Mouse (Mus musculus): ENCODE measurements around the gene Rps17. TPM values are rescaled to one million over a fixed set of nuclear protein-coding genes. Genes with fewer than 3 reads are reported as not detected.

Gene Rps17
- 697 and 742 TPM in 2 replicates for polyA plus RNA-seq (2012; rRNA removed)

DNA sequence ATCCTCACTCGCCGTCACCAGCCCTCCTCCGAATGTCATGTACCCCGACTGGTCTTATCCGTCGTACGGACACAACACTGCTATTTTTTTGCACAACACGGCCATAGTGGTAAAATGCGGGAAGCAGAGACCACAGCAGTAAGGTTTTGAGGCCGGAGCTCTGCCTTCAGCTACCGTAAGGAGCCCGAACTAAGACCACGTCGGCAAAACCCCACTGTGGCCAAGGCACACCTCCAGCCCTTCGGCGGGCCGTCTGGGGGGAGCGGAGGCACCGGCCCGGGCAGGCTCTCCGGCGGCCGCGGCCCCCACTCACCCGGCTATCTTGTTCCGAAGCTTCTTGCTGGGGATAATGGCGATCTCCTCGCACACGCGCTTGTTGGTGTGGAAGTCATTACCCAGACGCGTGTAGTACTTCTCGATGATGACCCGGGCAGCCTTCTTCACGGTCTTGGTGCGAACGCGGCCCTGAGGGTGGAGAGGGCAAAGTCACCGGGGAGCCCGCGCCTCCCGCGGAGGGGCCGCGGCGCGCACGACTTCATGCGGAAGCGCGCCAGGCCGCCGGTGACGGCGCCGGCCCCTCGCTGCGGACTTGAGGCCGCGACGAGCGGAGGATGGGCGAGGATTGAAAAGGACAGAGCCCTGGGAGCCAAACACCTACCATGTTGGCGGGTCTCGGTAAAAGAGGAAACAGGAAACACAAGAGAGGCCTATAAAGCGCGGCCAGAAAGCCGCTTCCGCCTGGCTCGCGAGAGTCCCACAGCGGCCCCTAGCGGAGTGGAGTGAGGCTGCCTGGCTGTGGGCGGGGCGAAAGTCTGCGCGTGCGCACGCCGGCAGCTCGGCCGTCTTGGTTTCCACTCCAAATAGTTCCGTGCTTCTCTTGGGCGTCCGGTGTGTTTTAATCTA is at the start of gene Rps17:
Rps17 (minus strand) TSS at position 711 of the 903 bp plus-strand sequence.
- Histone ChIP-seq H3K27me3 (ENCODE audit: control insufficient read depth, insufficient read depth, low read length) (no peaks in the 10 kb centered on the region), H3K27ac (ENCODE audit: control insufficient read depth, insufficient read depth, low read depth, low read length) (peak within 1 kb of the TSS; percentile 79)
- TF ChIP-seq POLR2A (IDR thresholded peaks at IDR 0.05; ENCODE audit: control insufficient read depth, low read depth, low read length) (peak; percentile 87), CTCF (IDR thresholded peaks at IDR 0.05; ENCODE audit: control insufficient read depth, insufficient read depth, insufficient replicate concordance, low read depth, low read length) (peak; percentile 91)

DNA sequence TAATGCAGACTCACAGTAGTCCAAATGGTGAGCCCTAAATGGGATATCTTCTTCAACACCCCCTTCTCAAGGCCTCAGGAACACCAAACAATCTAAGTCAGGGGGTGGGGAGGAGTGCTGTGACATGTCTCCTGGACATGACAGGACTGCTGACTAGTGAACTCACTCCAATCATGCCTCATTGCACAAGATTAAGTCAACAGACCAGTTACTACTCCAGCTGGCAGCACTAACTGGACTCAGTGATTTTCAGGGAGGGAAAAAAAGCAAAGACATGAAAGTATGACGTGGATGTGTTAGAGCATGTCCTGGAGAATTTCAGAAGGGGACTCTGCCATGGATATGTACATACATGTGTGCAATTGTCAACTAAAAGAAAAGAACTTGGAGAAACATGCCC is 34.3 kb upstream of the Rps17 start:
- no peak for TF ChIP-seq POLR2A (IDR thresholded peaks at IDR 0.05; ENCODE audit: control insufficient read depth, low read depth, low read length)
- no peak for TF ChIP-seq CTCF (IDR thresholded peaks at IDR 0.05; ENCODE audit: control insufficient read depth, insufficient read depth, insufficient replicate concordance, low read depth, low read length)
- H3K36me3 ChIP-seq (ENCODE audit: control insufficient read depth, insufficient read depth, low read length), result no peaks in the 10 kb centered on the region
- H3K4me3 ChIP-seq (ENCODE audit: control insufficient read depth, low read depth, low read length), result no peak overlapping the region
- no peak overlapping the region for H3K27ac ChIP-seq (ENCODE audit: control insufficient read depth, insufficient read depth, low read depth, low read length)
- H3K4me1 ChIP-seq (ENCODE audit: control insufficient read depth, insufficient read depth, low read length), result no peaks in the 10 kb centered on the region
- no peaks in the 10 kb centered on the region for H3K27me3 ChIP-seq (ENCODE audit: control insufficient read depth, insufficient read depth, low read length)

More for the DNA sequence above, at the start of gene Rps17:
- Histone ChIP-seq H3K4me3 (ENCODE audit: control insufficient read depth, low read depth, low read length) (peak within 1 kb of the TSS; percentile 78), H3K4me1 (ENCODE audit: control insufficient read depth, insufficient read depth, low read length) (no peaks in the 10 kb centered on the region; the same call in 1 of the 2 replicates), H3K36me3 (ENCODE audit: control insufficient read depth, insufficient read depth, low read length) (no peaks in the 10 kb centered on the region; the same call in 1 of the 2 replicates)

DNA sequence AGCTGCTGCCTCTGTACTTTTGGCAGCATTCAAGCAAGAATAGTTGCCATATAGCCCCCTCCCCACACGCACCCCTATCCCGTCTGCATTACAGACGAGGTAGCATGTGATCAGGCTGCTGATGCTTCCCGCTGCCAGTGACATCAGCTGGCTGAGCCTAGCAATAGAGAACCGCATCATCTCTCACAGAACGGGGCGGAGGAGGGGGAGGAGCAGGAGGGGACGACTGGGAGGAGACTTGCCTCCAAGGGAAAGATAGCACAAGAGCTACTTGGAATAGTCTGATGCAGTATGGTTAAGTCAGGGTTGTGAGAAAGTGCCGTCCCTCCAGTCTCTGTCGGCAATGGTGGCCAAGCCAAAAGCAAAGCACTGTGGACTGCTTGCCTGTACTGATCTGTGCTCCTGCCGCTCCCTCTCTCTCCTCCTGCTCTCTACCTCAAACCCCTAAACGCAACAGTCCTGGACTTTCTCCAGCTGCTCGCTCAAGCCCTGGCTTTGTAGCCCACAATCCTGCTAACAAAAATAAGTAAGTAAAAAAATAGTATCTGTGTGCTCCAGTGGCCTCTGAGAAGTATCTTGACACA is 27.4 kb upstream of the Rps17 start:
- Histone ChIP-seq H3K27me3 (ENCODE audit: control insufficient read depth, insufficient read depth, low read length) (no peaks in the 10 kb centered on the region), H3K4me3 (ENCODE audit: control insufficient read depth, low read depth, low read length) (no peak overlapping the region), H3K36me3 (ENCODE audit: control insufficient read depth, insufficient read depth, low read length) (no peaks in the 10 kb centered on the region), H3K27ac (ENCODE audit: control insufficient read depth, insufficient read depth, low read depth, low read length) (no peak overlapping the region), H3K4me1 (ENCODE audit: control insufficient read depth, insufficient read depth, low read length) (no peaks in the 10 kb centered on the region)
- no peak for TF ChIP-seq CTCF (IDR thresholded peaks at IDR 0.05; ENCODE audit: control insufficient read depth, insufficient read depth, insufficient replicate concordance, low read depth, low read length)
- no peak for TF ChIP-seq POLR2A (IDR thresholded peaks at IDR 0.05; ENCODE audit: control insufficient read depth, low read depth, low read length)

DNA sequence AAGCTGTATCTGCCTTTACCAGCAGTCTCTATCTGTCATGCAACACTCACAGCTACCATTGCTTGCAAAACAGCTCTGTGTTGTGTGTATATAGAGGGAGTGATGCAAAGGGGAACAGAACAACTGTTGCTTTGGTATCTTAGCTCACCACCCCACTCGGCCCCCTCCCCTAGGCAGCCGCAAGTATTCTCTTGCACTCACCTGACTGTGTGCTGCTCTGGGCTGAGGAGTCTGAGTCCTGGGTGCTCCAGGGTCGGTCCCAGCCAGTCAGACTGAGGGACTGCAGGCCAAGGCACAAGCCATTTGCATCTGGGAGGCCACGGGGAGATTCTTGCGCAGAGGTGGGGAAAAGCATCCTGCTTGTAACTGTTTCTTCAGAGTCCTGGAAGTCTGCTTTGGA is 26.8 kb upstream of the Rps17 start:
- H3K27ac ChIP-seq (ENCODE audit: control insufficient read depth, insufficient read depth, low read depth, low read length), result no peak overlapping the region
- no peaks in the 10 kb centered on the region for H3K4me1 ChIP-seq (ENCODE audit: control insufficient read depth, insufficient read depth, low read length)
- TF ChIP-seq POLR2A (IDR thresholded peaks at IDR 0.05; ENCODE audit: control insufficient read depth, low read depth, low read length), result no peak
- TF ChIP-seq CTCF (IDR thresholded peaks at IDR 0.05; ENCODE audit: control insufficient read depth, insufficient read depth, insufficient replicate concordance, low read depth, low read length), result no peak
- H3K36me3 ChIP-seq (ENCODE audit: control insufficient read depth, insufficient read depth, low read length), result no peaks in the 10 kb centered on the region
- no peaks in the 10 kb centered on the region for H3K27me3 ChIP-seq (ENCODE audit: control insufficient read depth, insufficient read depth, low read length)
- H3K4me3 ChIP-seq (ENCODE audit: control insufficient read depth, low read depth, low read length), result no peak overlapping the region

DNA sequence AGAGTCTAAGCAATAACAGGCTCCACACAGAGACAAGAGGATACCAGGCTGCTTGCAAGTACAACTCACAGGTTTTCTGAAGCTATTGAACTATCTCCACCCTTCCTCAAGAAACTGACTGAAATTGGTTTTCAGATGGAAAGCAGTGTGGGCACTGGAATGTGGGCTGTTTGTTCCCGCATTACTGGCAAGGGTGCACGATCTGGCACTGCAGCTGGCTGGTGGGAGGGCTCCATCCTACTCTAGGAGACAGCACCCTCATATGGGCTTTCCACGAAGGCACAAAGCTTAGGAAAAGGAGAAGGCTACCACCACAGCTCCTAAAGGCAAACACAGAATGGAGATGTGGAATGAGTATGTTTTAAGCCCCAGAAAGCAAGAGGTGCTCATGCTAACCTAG is 24.7 kb upstream of the Rps17 start:
- no peaks in the 10 kb centered on the region for H3K36me3 ChIP-seq (ENCODE audit: control insufficient read depth, insufficient read depth, low read length)
- TF ChIP-seq CTCF (IDR thresholded peaks at IDR 0.05; ENCODE audit: control insufficient read depth, insufficient read depth, insufficient replicate concordance, low read depth, low read length), result no peak
- no peak for TF ChIP-seq POLR2A (IDR thresholded peaks at IDR 0.05; ENCODE audit: control insufficient read depth, low read depth, low read length)
- no peaks in the 10 kb centered on the region for H3K27me3 ChIP-seq (ENCODE audit: control insufficient read depth, insufficient read depth, low read length)
- no peak overlapping the region for H3K27ac ChIP-seq (ENCODE audit: control insufficient read depth, insufficient read depth, low read depth, low read length)
- no peaks in the 10 kb centered on the region for H3K4me1 ChIP-seq (ENCODE audit: control insufficient read depth, insufficient read depth, low read length)
- no peak overlapping the region for H3K4me3 ChIP-seq (ENCODE audit: control insufficient read depth, low read depth, low read length)

DNA sequence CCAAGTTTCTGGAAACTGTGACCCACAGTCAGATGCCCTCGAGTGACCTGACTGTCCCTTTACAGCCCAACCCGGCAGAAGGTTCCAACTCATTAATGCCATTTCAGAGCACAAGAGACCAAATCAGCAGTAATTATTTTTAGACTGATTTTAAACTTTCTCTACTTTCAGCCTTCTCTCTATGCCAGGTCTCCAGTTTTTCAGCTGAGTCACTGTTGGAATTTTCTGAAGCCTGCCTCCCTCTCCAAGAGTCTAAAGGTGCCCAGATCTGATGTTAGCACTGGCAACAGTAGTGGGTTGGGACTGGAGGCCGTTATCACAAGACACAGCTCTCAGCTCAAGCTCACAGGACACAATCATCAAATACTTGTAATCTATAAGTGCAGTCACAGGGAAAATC is 22.9 kb upstream of the Rps17 start:
- Histone ChIP-seq H3K36me3 (ENCODE audit: control insufficient read depth, insufficient read depth, low read length) (no peaks in the 10 kb centered on the region), H3K4me1 (ENCODE audit: control insufficient read depth, insufficient read depth, low read length) (no peaks in the 10 kb centered on the region), H3K27me3 (ENCODE audit: control insufficient read depth, insufficient read depth, low read length) (no peaks in the 10 kb centered on the region), H3K27ac (ENCODE audit: control insufficient read depth, insufficient read depth, low read depth, low read length) (no peak overlapping the region), H3K4me3 (ENCODE audit: control insufficient read depth, low read depth, low read length) (no peak overlapping the region)
- no peak for TF ChIP-seq POLR2A (IDR thresholded peaks at IDR 0.05; ENCODE audit: control insufficient read depth, low read depth, low read length)
- no peak for TF ChIP-seq CTCF (IDR thresholded peaks at IDR 0.05; ENCODE audit: control insufficient read depth, insufficient read depth, insufficient replicate concordance, low read depth, low read length)

DNA sequence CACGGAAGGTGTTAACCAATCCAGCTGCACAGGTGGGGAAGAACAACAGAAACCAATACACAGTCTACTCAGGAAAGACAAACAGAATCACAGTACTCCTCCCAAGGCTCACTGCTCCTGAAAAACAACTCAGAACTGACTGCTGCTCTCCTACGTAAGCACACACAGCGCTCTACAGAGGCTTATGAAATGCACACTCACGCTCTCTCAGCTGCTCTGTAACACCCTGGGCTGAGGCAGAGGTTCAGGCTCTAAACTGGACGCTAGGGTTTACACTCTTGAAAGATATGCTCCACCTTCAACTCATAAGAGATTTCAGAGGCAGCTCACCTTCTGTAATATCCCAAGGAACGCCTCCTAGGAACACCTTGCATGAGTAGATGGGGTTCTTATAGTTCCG is 11.9 kb upstream of the Rps17 start:
- H3K4me3 ChIP-seq (ENCODE audit: control insufficient read depth, low read depth, low read length), result no peak overlapping the region
- no peaks in the 10 kb centered on the region for H3K36me3 ChIP-seq (ENCODE audit: control insufficient read depth, insufficient read depth, low read length)
- no peak for TF ChIP-seq POLR2A (IDR thresholded peaks at IDR 0.05; ENCODE audit: control insufficient read depth, low read depth, low read length)
- TF ChIP-seq CTCF (IDR thresholded peaks at IDR 0.05; ENCODE audit: control insufficient read depth, insufficient read depth, insufficient replicate concordance, low read depth, low read length), result no peak
- no peak overlapping the region for H3K27ac ChIP-seq (ENCODE audit: control insufficient read depth, insufficient read depth, low read depth, low read length)
- no peaks in the 10 kb centered on the region for H3K4me1 ChIP-seq (ENCODE audit: control insufficient read depth, insufficient read depth, low read length)
- no peaks in the 10 kb centered on the region for H3K27me3 ChIP-seq (ENCODE audit: control insufficient read depth, insufficient read depth, low read length)

Measured in testis, adult 2 months (tissue).